Mouse (Mus musculus): ENCODE results near the gene Umad1.

Umad1 gene

GRCm38 (mm10) chr6:8259004-8259666, at the start of gene Umad1, which contains the start of the genes Rpa3 and Gm45062:
TSS of gene Umad1 (plus strand) at chr6:8259288.
TSS of gene Rpa3 (minus strand) at chr6:8259173.
TSS of gene Gm45062 (plus strand) at chr6:8259450.
- peak; percentile 91 to 96 for DNase-seq (ENCODE audit: low spot score in 2 of 2)

- DNase-seq (ENCODE audit: low spot score in 2 of 2): no peak
These were observed 49.3 kb upstream of the Umad1 start for GRCm38 (mm10) chr6:8209866-8210186.

- DNase-seq (ENCODE audit: low spot score in 2 of 2): no peak
These were observed 48.4 kb upstream of the Umad1 start for GRCm38 (mm10) chr6:8210661-8211060.

- no peak for DNase-seq (ENCODE audit: low spot score in 2 of 2)
These were observed 32.1 kb upstream of the Umad1 start for GRCm38 (mm10) chr6:8227035-8227434.

DNA sequence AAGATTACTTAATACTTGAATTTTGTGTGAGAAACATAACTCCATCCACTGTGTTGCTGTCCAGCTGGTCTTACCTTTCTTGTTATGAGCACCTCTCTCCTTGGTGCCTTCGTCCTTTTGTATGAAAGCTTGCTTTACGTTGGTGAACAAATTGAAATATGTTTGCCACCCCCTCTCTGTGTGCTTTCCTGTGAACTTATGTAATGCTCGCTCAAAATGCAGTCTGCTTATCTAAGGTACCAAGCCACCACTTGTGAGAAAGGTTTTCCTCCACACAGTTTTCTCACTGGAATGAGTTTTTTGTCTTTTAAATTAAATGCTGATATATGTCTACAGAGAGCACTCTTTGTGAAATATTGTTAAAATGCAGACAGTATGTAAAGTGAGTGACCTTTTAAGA, 30.5 kb upstream of the Umad1 start:
- no peak for DNase-seq (ENCODE audit: low spot score in 2 of 2)

- no peak for DNase-seq (ENCODE audit: low spot score in 2 of 2)
These were observed 772 bp upstream of the Umad1 start for GRCm38 (mm10) chr6:8258316-8258715.

DNA sequence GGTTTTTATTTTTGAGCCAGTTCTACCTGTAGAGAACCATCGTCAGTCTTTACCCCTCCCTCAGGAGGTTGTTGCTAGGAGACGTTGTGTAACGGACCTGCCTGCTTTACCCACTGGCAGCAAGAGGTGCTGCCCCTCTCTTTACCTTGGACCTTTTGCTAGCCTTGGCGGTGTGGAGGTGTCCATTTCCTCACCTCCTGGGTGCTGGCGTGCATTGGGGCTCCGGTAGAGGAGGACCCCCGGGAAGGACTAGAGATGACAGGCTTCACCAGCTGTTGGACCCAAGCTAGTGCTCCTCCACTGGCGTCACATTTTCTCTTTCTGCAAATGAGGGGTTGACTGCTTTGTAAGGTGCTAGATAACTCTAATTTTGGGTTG, 568 bp downstream of the Umad1 start:
- no peak for DNase-seq (ENCODE audit: low spot score in 2 of 2)

- DNase-seq (ENCODE audit: low spot score in 2 of 2): no peak
These were observed 12.0 kb downstream of the Umad1 start for GRCm38 (mm10) chr6:8271047-8271446.

- DNase-seq (ENCODE audit: low spot score in 2 of 2): peak; percentile 65 to 82
These were observed 15.4 kb downstream of the Umad1 start for GRCm38 (mm10) chr6:8274387-8275054.

DNA sequence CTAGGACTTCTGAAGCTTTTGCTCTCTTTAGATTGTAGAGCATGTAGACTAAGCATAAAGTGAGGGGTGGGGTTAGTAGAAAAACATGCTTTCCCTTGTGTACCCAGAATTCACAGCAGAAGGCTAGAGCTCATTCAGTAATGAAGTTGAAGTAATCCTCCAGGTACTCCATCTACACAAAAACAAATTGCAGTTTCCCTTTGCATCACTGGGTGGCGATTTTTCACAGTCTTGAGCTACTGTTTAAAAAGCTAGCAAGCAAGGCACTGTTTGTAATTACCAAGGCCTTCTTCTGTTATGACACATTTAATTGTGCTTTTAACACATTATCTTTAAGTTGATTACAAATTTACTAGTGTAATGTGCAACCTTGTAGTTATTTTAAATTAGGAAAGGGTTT, 16.0 kb downstream of the Umad1 start:
- peak; percentile 63 to 86 for DNase-seq (ENCODE audit: low spot score in 2 of 2)

DNA sequence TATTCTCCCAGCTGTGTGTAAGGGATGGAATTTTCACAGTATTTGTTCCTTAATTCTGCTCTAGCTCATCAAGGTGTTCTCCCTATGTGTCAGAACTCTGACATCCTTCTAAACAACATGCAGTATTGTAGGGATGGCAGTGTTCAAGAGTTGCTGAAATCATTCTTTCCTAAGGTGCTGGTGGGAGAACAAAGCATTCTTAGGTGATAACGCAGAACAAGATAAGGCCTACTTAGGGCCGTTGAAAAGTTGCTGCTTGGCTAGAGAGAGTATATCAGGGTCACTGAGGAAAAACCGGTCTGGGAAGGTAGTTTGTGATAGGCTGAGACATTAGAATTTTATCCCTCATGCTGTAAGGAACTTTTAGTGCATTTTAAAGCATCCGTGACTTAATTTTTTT, 17.3 kb downstream of the Umad1 start:
- DNase-seq (ENCODE audit: low spot score in 2 of 2): no peak

DNA sequence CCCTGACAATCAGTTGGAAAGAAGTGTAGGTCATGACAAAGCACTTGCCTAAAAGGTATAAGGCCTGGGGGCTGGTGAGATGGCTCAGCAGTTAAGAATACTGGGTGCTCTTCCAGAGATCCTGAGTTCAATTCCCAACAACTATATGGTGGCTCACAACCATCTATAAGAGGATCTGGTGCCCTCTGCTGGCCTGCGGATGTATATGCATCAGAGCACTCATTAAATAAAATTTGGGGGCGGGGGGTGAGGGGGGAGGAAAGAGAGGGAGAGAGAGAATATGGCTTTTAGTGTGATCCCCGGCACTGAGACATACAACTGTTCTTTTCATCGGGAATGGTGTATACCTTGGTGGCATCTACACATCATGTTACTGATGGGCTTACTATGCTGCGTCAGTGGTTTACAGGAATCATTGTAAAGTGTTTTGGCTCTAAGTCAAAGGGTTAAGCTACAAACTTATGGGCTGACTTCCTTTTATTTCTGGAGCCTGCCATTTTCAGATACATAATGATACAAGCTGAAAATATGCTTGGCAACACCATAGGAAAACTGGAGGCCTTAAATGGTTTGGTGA, 19.4 kb downstream of the Umad1 start:
- DNase-seq (ENCODE audit: low spot score in 2 of 2): peak in 1 of 2 experiments; percentile 63

DNA sequence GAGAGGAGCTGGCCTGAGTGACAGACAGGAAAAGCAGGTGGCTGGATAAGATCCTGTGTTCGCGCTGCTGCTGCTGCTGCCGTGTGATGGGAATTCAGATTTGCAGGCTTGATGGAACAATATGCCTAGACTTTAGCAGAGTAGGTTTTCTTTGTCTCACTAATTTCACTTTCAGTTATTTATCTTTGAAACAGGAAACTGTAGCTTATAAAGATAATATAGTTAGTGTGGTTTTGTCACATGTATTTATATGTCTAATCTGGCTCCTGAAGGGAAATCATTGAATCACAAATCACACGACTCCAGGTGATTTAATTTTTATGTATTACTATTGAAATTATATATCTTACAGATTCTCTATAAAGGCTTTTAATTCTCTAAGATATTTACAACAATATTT, 24.2 kb downstream of the Umad1 start:
- DNase-seq (ENCODE audit: low spot score in 2 of 2): no peak

GRCm38 (mm10) chr6:8285401-8285960, 26.4 kb downstream of the Umad1 start:
- DNase-seq (ENCODE audit: low spot score in 2 of 2): no peak

DNA sequence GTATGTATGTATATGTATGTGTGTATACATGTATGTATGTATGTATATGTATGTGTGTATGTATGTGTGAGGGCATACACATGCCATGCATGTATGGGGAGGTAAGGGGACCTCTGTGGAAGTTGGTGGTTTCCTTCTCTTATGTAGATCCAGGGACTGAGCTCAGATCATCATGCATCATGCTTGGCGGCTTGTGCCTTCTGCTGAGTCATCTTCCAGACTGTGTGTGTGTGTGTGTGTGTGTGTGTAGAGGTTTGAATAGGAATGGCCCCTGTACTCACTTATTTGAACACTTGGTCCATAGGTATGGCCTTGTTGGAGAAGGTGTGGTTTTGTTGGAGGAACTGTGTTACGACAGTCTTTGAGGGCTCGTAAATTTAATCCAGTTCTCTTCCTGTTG, 27.1 kb downstream of the Umad1 start:
- no peak for DNase-seq (ENCODE audit: low spot score in 2 of 2)

DNA sequence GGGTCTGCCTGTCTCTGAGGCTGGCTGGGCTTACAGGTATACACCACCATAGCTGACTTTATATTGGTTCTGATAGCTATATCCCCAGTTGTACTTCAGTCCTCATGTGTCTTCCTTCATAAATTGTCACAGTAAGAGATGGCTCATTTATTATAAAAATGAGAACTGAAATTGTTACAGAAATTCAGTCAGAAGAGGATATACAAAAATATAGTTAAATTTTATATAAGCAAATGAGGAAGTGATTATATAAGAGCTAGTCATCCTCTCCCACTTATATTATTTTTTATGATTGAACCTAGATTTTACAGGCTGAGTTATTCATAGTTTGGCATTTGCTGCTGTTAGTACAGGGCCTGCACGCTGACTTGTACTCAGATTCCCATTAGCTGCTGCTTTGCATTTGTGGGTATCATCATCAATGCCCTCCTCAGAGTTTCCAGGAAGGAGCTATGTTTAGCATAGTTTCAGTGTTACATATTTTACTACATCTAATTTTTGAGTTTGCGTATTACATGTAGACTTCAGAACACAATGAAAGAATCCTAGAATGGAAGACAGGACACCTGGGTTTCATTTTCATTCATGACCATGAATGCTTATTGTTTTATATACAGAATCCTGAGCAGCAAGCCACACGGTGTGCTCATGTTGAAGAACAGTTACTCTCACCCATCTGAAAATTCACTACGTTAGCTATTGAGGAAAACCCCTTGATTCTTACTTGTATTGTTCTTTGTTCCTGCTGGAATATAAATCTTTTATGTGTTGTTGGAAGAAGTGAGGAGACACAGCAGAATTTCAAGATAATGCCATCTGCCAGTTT, 29.9 kb downstream of the Umad1 start:
- no peak for DNase-seq (ENCODE audit: low spot score in 2 of 2)

DNA sequence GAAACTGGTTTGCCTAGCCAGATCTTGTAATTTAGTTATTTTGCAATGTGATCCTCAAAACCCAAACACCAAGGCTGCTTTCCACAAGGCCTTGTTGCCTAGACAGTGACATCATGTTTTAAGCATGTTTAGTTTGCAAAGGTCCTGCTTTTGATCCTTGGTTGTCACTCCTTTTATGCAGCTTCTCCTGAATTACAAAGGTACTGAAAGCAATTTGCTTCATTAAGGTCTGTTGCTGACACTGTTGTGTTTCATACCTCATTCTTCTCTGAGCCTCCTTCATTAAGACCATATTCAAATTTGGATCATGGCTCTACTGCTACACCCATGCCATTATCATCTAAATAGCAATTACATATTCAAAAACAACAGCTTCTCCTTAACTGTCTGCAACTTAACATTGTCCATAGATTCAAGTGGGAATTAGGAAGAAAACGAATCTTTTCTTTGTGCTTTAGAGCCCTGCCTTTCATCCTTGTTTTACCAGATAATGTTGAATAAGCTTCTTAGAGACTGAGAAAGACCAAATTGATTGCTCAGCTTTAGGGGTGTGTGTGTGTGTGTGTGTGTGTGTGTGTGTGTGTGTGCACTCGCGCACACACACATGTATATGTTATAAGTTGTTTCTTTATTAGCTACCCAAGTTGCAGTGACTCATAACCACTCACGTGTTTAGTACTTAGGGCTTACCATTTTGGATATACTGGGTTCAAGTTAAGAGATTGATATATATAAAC, 35.1 kb downstream of the Umad1 start:
- DNase-seq (ENCODE audit: low spot score in 2 of 2): no peak

- no peak for DNase-seq (ENCODE audit: low spot score in 2 of 2)
These were observed 40.2 kb downstream of the Umad1 start for GRCm38 (mm10) chr6:8299066-8299863.

GRCm38 (mm10) chr6:8307878-8308775, 49.0 kb downstream of the Umad1 start:
- no peak for DNase-seq (ENCODE audit: low spot score in 2 of 2)

DNA sequence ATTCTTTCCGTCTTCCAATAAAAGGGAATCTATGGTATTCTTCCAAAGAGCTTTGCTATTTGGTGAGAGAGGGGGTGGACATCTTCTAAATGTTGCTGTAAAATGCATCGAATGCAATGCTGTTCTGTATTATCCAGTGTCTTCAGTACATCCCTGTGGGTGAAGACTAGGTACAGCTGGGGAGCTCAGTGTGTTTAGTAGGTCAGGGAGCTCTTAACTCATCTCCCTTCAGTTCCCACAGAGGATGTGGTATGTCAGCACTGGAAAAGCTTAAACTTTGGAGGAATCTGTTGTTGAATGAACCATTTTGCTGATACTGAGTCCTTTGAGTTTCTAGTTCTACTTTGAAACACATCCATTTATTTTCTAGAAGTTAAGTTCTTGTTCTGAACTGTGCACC, 53.5 kb downstream of the Umad1 start:
- DNase-seq (ENCODE audit: low spot score in 2 of 2): no peak

Data from spleen, postnatal 10 days (tissue).